Mouse (Mus musculus) brain, embryonic 14.5 days (tissue): Measurements from ENCODE around the gene Ehd1. TPM values are rescaled to one million over a fixed set of nuclear protein-coding genes. Genes with fewer than 3 reads are reported as not detected.

Experiments used
- DNase-seq: peaks from one replicate; pipeline ENCODE4 v3.0.0-alpha.2; 2011; ENCODE audit warnings: low read depth
- CTCF ChIP-seq: fragments of 200-500 bp; IDR thresholded peaks from 2 replicates; pipeline ENCODE4 v1.5.1; 2012; ENCODE audit warnings: inconsistent platforms, mild to moderate bottlenecking, moderate library complexity, borderline replicate concordance; ENCODE audit not compliant: insufficient read depth, insufficient read length; ENCODE audit errors: extremely low read depth
- POLR2A ChIP-seq: fragments of 200-500 bp; IDR thresholded peaks from 2 replicates; pipeline ENCODE4 v1.6.1; 2012; ENCODE audit warnings: mild to moderate bottlenecking, inconsistent platforms, borderline replicate concordance; ENCODE audit not compliant: poor library complexity, insufficient read depth, insufficient read length, severe bottlenecking; ENCODE audit errors: extremely low read depth
- polyA plus RNA-seq: library from polyadenylated mRNA; depleted of rRNA; stranded (reverse); fragments of >200 nt; gene quantifications from 2 replicates; pipeline ENCODE4 v1.2.3, GENCODE M21; 2012

Gene Ehd1
- polyA plus RNA-seq, 1 experiment, result 212 TPM

GRCm38 (mm10) chr19:6262839-6263433, 13.6 kb upstream of the Ehd1 start:
- TF ChIP-seq POLR2A (no peak), CTCF (no peak)

GRCm38 (mm10) chr19:6264200-6264599, 12.3 kb upstream of the Ehd1 start:
- TF ChIP-seq CTCF (no peak), POLR2A (no peak)

More at GRCm38 (mm10) chr19:6262839-6263433, 13.6 kb upstream of the Ehd1 start:
- no peak for DNase-seq

GRCm38 (mm10) chr19:6264945-6265344, 11.6 kb upstream of the Ehd1 start:
- DNase-seq, result no peak
- TF ChIP-seq CTCF (no peak), POLR2A (no peak)

More at GRCm38 (mm10) chr19:6264200-6264599, 12.3 kb upstream of the Ehd1 start:
- no peak for DNase-seq

DNA sequence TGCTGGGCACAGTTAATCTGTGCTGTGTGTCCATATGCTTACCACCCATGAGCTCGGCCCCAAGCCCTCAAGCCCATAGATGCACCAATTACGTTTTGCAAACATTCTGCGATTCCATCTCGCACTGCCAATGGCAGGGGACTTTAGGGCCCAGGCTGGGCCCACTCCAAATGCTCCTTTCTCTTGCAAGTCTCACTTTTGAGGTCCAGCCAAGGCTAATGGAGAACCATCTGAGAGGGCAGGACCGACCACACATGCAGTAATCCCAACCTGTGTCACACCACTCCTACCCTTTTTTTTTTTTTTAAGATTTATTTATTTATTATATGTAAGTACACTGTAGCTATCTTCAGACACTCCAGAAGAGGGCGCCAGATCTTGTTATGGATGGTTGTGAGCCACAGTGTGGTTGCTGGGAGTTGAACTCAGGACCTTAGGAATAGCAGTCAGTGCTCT, 10.8 kb upstream of the Ehd1 start:
- no peak for TF ChIP-seq POLR2A
- DNase-seq, result no peak

GRCm38 (mm10) chr19:6267306-6268169, 9.0 kb upstream of the Ehd1 start:
- no peak for TF ChIP-seq CTCF
- TF ChIP-seq POLR2A, result no peak

DNA sequence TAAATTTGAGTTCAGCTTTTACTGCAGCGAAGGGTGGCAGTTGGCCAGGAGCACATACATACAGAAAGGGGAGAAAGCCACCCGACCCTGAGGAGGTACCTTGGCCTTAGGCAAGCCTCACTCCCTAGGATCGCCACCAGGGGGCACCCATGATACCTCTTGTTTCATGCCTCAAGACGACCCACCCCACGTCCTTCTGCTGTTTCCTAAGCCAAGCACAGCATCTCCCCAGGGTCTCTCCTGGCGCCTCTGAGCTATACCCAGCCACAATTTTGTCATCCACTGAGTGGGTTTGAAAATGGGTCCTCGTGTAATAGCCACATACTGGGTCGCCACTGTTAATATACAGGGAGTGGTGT, 8.4 kb upstream of the Ehd1 start:
- peak; percentile 94 for TF ChIP-seq CTCF
- TF ChIP-seq POLR2A, result no peak
- peak; percentile 94 for DNase-seq

More at GRCm38 (mm10) chr19:6267306-6268169, 9.0 kb upstream of the Ehd1 start:
- peak; percentile 7 for DNase-seq

- no peak for TF ChIP-seq CTCF
- TF ChIP-seq POLR2A, result no peak
Observed at GRCm38 (mm10) chr19:6268670-6269132, 7.8 kb upstream of the Ehd1 start.

GRCm38 (mm10) chr19:6269798-6270475, 6.6 kb upstream of the Ehd1 start:
- no peak for TF ChIP-seq CTCF
- no peak for TF ChIP-seq POLR2A
- DNase-seq, result no peak

More at GRCm38 (mm10) chr19:6268670-6269132, 7.8 kb upstream of the Ehd1 start:
- DNase-seq, result no peak

GRCm38 (mm10) chr19:6270661-6271060, 5.9 kb upstream of the Ehd1 start:
- TF ChIP-seq CTCF, result no peak
- no peak for TF ChIP-seq POLR2A
- DNase-seq, result no peak

DNA sequence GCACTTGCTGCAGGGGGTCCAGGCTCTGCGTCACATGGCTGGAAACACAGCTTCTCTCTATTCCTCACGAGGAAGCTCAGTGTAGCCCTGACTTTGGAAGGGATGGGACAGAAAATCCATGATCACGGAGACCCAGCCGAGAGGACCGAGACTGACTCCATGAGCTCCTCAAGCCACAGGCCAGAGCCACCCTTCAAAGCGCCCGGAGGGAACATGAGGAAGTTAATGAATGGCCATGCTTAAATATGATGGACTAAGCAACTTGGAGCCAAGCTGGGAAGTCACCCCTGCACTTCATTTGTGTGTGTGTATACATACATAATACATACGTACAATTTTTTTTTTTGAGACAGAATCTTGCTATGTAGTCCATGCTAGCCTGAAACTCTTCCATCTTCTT, 5.3 kb upstream of the Ehd1 start:
- no peak for DNase-seq

GRCm38 (mm10) chr19:6272053-6272452, 4.5 kb upstream of the Ehd1 start:
- TF ChIP-seq CTCF, result no peak
- no peak for TF ChIP-seq POLR2A
- DNase-seq, result no peak

More for the DNA sequence above, 5.3 kb upstream of the Ehd1 start:
- no peak for TF ChIP-seq CTCF
- no peak for TF ChIP-seq POLR2A

DNA sequence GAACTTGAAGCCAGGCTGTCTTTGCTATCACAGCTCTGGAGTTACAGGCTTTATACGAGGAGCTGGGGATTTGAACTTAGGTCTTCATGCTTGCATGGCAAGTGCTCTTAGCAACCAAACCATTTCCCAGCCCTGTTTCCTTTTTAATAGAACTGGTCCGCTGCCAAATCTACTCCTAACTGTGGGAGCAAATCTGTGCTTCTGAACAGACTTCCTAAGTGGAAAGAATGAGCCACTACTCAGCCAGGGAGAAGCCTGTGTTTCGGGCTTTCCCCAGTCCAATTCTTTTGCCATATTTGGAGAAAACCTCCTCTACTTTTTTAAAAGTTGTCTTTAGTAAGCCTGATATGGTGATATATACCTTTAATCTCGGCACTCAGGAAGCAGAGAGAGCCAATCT, 3.8 kb upstream of the Ehd1 start:
- DNase-seq, result no peak

More for the DNA sequence above, 3.8 kb upstream of the Ehd1 start:
- TF ChIP-seq POLR2A (no peak), CTCF (no peak)
